Mouse (Mus musculus) CH12.LX (cell line): ENCODE measurements around the gene Pla2r1. TPM values are rescaled to one million over a fixed set of nuclear protein-coding genes. Genes with fewer than 3 reads are reported as not detected.

ENCODE experiments used
- DNase-seq: peaks from one replicate; pipeline ENCODE4 v3.0.0-alpha.2; 2013; ENCODE audit errors: extremely low read depth
- H3K27ac ChIP-seq: 2 replicates; pipeline ENCODE4 v1.5.1; 2012; ENCODE audit warnings: low read depth, mild to moderate bottlenecking, control low read depth, moderate library complexity; ENCODE audit not compliant: insufficient read depth
- H3K27me3 ChIP-seq: replicated peaks from 2 replicates; pipeline ENCODE3; 2012; ENCODE audit warnings: inconsistent platforms
- H3K36me3 ChIP-seq, 2 experiments: replicated peaks in 1 of 2; 2 replicates each; pipeline versions ENCODE3 to v1.6.1; 2012; ENCODE audit warnings: inconsistent platforms in 1 of 2, low read length in 1 of 2, mild to moderate bottlenecking in 1 of 2, mixed read lengths in 1 of 2, moderate library complexity in 1 of 2; ENCODE audit not compliant: control insufficient read depth in 1 of 2, insufficient read depth in 1 of 2
- H3K4me1 ChIP-seq, 2 experiments: 2 replicates each; pipeline ENCODE4 v1.6.1; 2012; ENCODE audit warnings: inconsistent platforms in 1 of 2, moderate library complexity in 1 of 2; ENCODE audit not compliant: insufficient read depth in 2 of 2, control insufficient read depth in 1 of 2
- H3K4me2 ChIP-seq: 2 replicates; pipeline ENCODE4 v1.6.1; 2012; ENCODE audit warnings: low read depth, mild to moderate bottlenecking, control low read depth; ENCODE audit not compliant: poor library complexity, insufficient read depth, severe bottlenecking
- H3K4me3 ChIP-seq, 3 experiments: fragments of 150-350 bp in 1 of 3; sonication (generic) in 1 of 3; replicated peaks in 1 of 3; 2 replicates each; pipeline versions ENCODE3 to v1.5.1; 2011 to 2012; ENCODE audit warnings: low read depth in 2 of 3, low read length in 2 of 3, mild to moderate bottlenecking in 2 of 3, moderate library complexity in 2 of 3, control low read depth in 1 of 3, improper control_type of control experiment in 1 of 3, inconsistent platforms in 1 of 3, mixed read lengths in 1 of 3; ENCODE audit not compliant: poor library complexity in 1 of 3
- H3K79me2 ChIP-seq: replicated peaks from 2 replicates; pipeline ENCODE4 v1.6.1; 2012; ENCODE audit warnings: mild to moderate bottlenecking, moderate library complexity; ENCODE audit not compliant: control insufficient read depth, poor library complexity, insufficient read depth, severe bottlenecking; ENCODE audit errors: extremely low read depth
- H3K9ac ChIP-seq: 2 replicates; pipeline ENCODE4 v1.6.1; 2012; ENCODE audit warnings: low read depth, mild to moderate bottlenecking, control low read depth, moderate library complexity; ENCODE audit not compliant: insufficient read depth
- H3K9me3 ChIP-seq: replicated peaks from 2 replicates; pipeline ENCODE3; 2012; ENCODE audit warnings: low read length, inconsistent platforms, mixed read lengths
- CHD2 ChIP-seq: IDR thresholded peaks from 2 replicates; pipeline ENCODE4 v1.6.1; 2011; ENCODE audit warnings: low read length, improper control_type of control experiment
- CTCF ChIP-seq, 2 experiments: IDR thresholded peaks in 1 of 2; conservative IDR thresholded peaks in 1 of 2; 2 replicates each; pipeline ENCODE4 v1.5.1; 2011 to 2012; ENCODE audit warnings: low read depth in 2 of 2, low read length in 2 of 2, improper control_type of control experiment in 1 of 2, inconsistent platforms in 1 of 2, mild to moderate bottlenecking in 1 of 2, moderate library complexity in 1 of 2
- E2F4 ChIP-seq: IDR thresholded peaks from 2 replicates; pipeline ENCODE4 v1.6.1; 2011; ENCODE audit warnings: low read depth, low read length, improper control_type of control experiment; ENCODE audit not compliant: insufficient replicate concordance
- EP300 ChIP-seq: IDR thresholded peaks from 2 replicates; pipeline ENCODE4 v1.6.1; 2011; ENCODE audit warnings: low read length, improper control_type of control experiment
- HCFC1 ChIP-seq: IDR thresholded peaks from 2 replicates; pipeline ENCODE4 v1.6.1; 2012; ENCODE audit warnings: low read depth, mild to moderate bottlenecking, inconsistent platforms, low read length, improper control_type of control experiment
- IRF4 ChIP-seq: IDR thresholded peaks from 2 replicates; pipeline ENCODE4 v1.6.1; 2014; ENCODE audit warnings: low read depth, mild to moderate bottlenecking, inconsistent platforms, low read length, improper control_type of control experiment
- JUN ChIP-seq: IDR thresholded peaks from 2 replicates; pipeline ENCODE4 v1.6.1; 2011; ENCODE audit warnings: low read depth, mild to moderate bottlenecking, low read length, improper control_type of control experiment, moderate library complexity; ENCODE audit not compliant: insufficient read depth
- KAT2A ChIP-seq: IDR thresholded peaks from 2 replicates; pipeline ENCODE4 v1.6.1; 2012; ENCODE audit warnings: low read length, improper control_type of control experiment, inconsistent platforms; ENCODE audit not compliant: insufficient replicate concordance
- MAFK ChIP-seq: IDR thresholded peaks from 2 replicates; pipeline ENCODE4 v1.6.1; 2011; ENCODE audit warnings: low read length, improper control_type of control experiment; ENCODE audit not compliant: insufficient replicate concordance
- MAX ChIP-seq: IDR thresholded peaks from 2 replicates; pipeline ENCODE4 v1.6.1; 2011; ENCODE audit warnings: low read length, improper control_type of control experiment
- MAZ ChIP-seq: IDR thresholded peaks from 2 replicates; pipeline ENCODE4 v1.6.1; 2012; ENCODE audit warnings: low read depth, mild to moderate bottlenecking, inconsistent platforms, low read length, improper control_type of control experiment, moderate library complexity
- MEF2A ChIP-seq: IDR thresholded peaks from 2 replicates; pipeline ENCODE4 v1.6.1; 2014; ENCODE audit warnings: low read depth, mild to moderate bottlenecking, inconsistent platforms, low read length, improper control_type of control experiment, borderline replicate concordance
- MYC ChIP-seq: IDR thresholded peaks from 2 replicates; pipeline ENCODE4 v1.6.1; 2011; ENCODE audit warnings: low read depth, mild to moderate bottlenecking, improper control_type of control experiment, low read length
- NELFE ChIP-seq: IDR thresholded peaks from 2 replicates; pipeline ENCODE4 v1.6.1; 2011; ENCODE audit warnings: low read depth, low read length, improper control_type of control experiment
- PAX5 ChIP-seq: IDR thresholded peaks from 2 replicates; pipeline ENCODE4 v1.6.1; 2012; ENCODE audit warnings: low read length, inconsistent platforms, mixed read lengths
- POLR2A ChIP-seq: IDR thresholded peaks from 2 replicates; pipeline ENCODE4 v1.6.1; 2011; ENCODE audit warnings: low read depth, mild to moderate bottlenecking, improper control_type of control experiment, low read length
- RAD21 ChIP-seq: IDR thresholded peaks from 2 replicates; pipeline ENCODE4 v1.6.1; 2011; ENCODE audit warnings: low read depth, mild to moderate bottlenecking, low read length, improper control_type of control experiment, moderate library complexity
- SIN3A ChIP-seq: IDR thresholded peaks from 2 replicates; pipeline ENCODE4 v1.6.1; 2012; ENCODE audit warnings: low read length, improper control_type of control experiment, inconsistent platforms
- SMC3 ChIP-seq: IDR thresholded peaks from 2 replicates; pipeline ENCODE4 v1.6.1; 2011; ENCODE audit warnings: low read depth, low read length, improper control_type of control experiment
- TBP ChIP-seq: conservative IDR thresholded peaks from 2 replicates; pipeline ENCODE4 v1.6.1; 2011; ENCODE audit warnings: low read depth, low read length, improper control_type of control experiment
- USF2 ChIP-seq: conservative IDR thresholded peaks from 2 replicates; pipeline ENCODE4 v1.6.1; 2011; ENCODE audit warnings: low read depth, low read length, improper control_type of control experiment
- ZC3H11A ChIP-seq: IDR thresholded peaks from 2 replicates; pipeline ENCODE4 v1.6.1; 2012; ENCODE audit warnings: low read depth, mild to moderate bottlenecking, inconsistent platforms, low read length, improper control_type of control experiment
- ZKSCAN1 ChIP-seq: IDR thresholded peaks from 2 replicates; pipeline ENCODE4 v1.6.1; 2012; ENCODE audit warnings: low read depth, inconsistent platforms, low read length, improper control_type of control experiment, borderline replicate concordance
- ZNF384 ChIP-seq: IDR thresholded peaks from 2 replicates; pipeline ENCODE4 v1.6.1; 2012; ENCODE audit warnings: low read depth, low read length, improper control_type of control experiment, inconsistent platforms
- dilution Hi-C: fragments of 300-500 bp; cut with MboI; formaldehyde crosslinking; loops from 2 replicates; pipeline ENCODE4 v1.14.3; 2020; ENCODE audit warnings: low sequenced_read_pairs; ENCODE audit not compliant: extremely low pct_unique_long_range_greater_than_20kb, extremely low pct_ligation_motif_present
- in situ Hi-C: fragments of 300-500 bp; cut with MboI; formaldehyde crosslinking; loops from 3 replicates; pipeline ENCODE4 v1.14.3; 2019; ENCODE audit warnings: low sequenced_read_pairs, low pct_ligation_motif_present, low pct_unique_long_range_greater_than_20kb, mixed read lengths
- polyA plus RNA-seq: library from polyadenylated mRNA; unstranded; fragments of >175 nt; gene quantifications from 2 replicates; pipeline ENCODE4 v1.2.1, GENCODE M21; 2012; ENCODE audit warnings: low read depth; ENCODE audit not compliant: insufficient read length
- total RNA-seq, 2 experiments: library from RNA; depleted of rRNA; stranded (reverse); fragments of 300-350 nt in 1 of 2; fragments of >200 nt in 1 of 2; gene quantifications; 2 replicates each; pipeline ENCODE4 v1.2.3; 2012 to 2014

Pla2r1 gene
- total and polyA plus RNA-seq, 3 experiments, result not detected

- DNase-seq, result no peak
- Histone ChIP-seq H3K36me3 (no peaks in the 10 kb centered on the region), H3K27me3 (no peaks in the 10 kb centered on the region), H3K4me2 (no peak overlapping the region), H3K27ac (no peak overlapping the region), H3K4me1 (peaks cover 12 to 29% of the 10 kb centered on the region in 2 experiments), H3K79me2 (no peaks in the 10 kb centered on the region)
- in situ Hi-C loops, result no loop called here
- dilution Hi-C loops, result no loop called here
- TF ChIP-seq MYC, result no peak
- no peak for TF ChIP-seq MAZ
- no peak for TF ChIP-seq TBP
- TF ChIP-seq RAD21, result no peak
- TF ChIP-seq, all 38 proteins: peak for 0
- peaks cover 2% of the 10 kb centered on the region for H3K9me3 ChIP-seq
- H3K4me3 ChIP-seq, result no peak overlapping the region
- no peak overlapping the region for H3K9ac ChIP-seq
These were observed 48.0 kb downstream of the Pla2r1 start for GRCm38 (mm10) chr2:60505145-60505544.

DNA sequence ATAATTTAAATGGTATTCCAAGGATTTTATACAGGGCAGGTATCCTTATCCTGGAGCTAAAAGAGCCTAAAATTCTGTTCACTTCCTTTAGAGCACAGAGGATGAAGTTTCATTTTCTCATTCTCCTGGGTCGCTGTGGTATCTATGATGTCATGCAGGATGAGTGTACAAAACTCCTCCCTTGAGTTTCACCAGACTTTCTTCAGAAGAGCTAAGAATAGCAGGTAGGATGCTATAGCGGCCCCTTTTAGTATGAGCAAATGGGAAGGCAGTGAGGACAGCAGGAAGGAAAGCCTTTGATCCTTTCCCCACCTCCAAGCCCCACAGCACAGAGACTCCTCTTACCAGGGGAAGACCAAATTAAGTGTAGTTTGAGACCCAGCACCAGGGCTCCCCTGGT lies 48.4 kb downstream of the Pla2r1 start:
- H3K79me2 ChIP-seq, result no peaks in the 10 kb centered on the region
- peak; percentile 25 for DNase-seq
- H3K36me3 ChIP-seq, result no peaks in the 10 kb centered on the region
- no peak overlapping the region for H3K9ac ChIP-seq
- no peak overlapping the region for H3K4me2 ChIP-seq
- peaks cover 14 to 31% of the 10 kb centered on the region in 2 experiments for H3K4me1 ChIP-seq
- dilution Hi-C loops, result no loop called here
- peaks cover 2% of the 10 kb centered on the region for H3K9me3 ChIP-seq
- no peak overlapping the region for H3K27ac ChIP-seq
- no peaks in the 10 kb centered on the region for H3K27me3 ChIP-seq
- in situ Hi-C loops, result no loop called here
- TF ChIP-seq SMC3 (no peak), CHD2 (no peak), ZC3H11A (no peak), CTCF (conservative IDR thresholded peaks at IDR 0.05 in 1 of 2, IDR thresholded peaks at IDR 0.05 in 1 of 2; ENCODE audit: low read depth in 2 of 2, low read length in 2 of 2) (no peak), MEF2A (peak; percentile 38; the same call in 1 of the 2 replicates), JUN (0 out of 2 replicates have a peak, but pooled peaks have one; percentile 13), IRF4 (peak; percentile 32; the same call in 1 of the 2 replicates), EP300 (peak; percentile 34; the same call in 1 of the 2 replicates), ZKSCAN1 (no peak)
- H3K4me3 ChIP-seq, result no peak overlapping the region

GRCm38 (mm10) chr2:60503991-60504390 lies 49.1 kb downstream of the Pla2r1 start:
- Histone ChIP-seq H3K79me2 (no peaks in the 10 kb centered on the region), H3K4me3 (no peak overlapping the region), H3K27ac (no peak overlapping the region), H3K9me3 (peaks cover 2% of the 10 kb centered on the region)
- in situ Hi-C loops, result no loop called here
- TF ChIP-seq KAT2A, result no peak
- no peak for TF ChIP-seq MAFK
- no peak for TF ChIP-seq POLR2A
- no peak for TF ChIP-seq MAX
- no peak for TF ChIP-seq E2F4
- TF ChIP-seq MAZ, result no peak
- TF ChIP-seq IRF4, result no peak
- TF ChIP-seq JUN, result no peak
- TF ChIP-seq RAD21, result no peak
- TF ChIP-seq HCFC1, result no peak
- TF ChIP-seq ZNF384, result no peak
- no peak for TF ChIP-seq SIN3A
- TF ChIP-seq EP300, result no peak
- TF ChIP-seq CHD2, result no peak
- no peak for TF ChIP-seq NELFE
- TF ChIP-seq MEF2A, result no peak
- TF ChIP-seq ZKSCAN1, result no peak
- no peak for TF ChIP-seq PAX5
- no peak for TF ChIP-seq USF2
- no peak for TF ChIP-seq SMC3
- TF ChIP-seq, all 38 proteins: peak for 0
- no peaks in the 10 kb centered on the region for H3K36me3 ChIP-seq
- no peak for DNase-seq
- H3K27me3 ChIP-seq, result no peaks in the 10 kb centered on the region
- dilution Hi-C loops, result no loop called here
- peaks cover 14 to 31% of the 10 kb centered on the region in 2 experiments for H3K4me1 ChIP-seq
- no peak overlapping the region for H3K9ac ChIP-seq
- no peak overlapping the region for H3K4me2 ChIP-seq
